Mouse (Mus musculus): Measurements from ENCODE around the gene Fig4. TPM values are rescaled to one million over a fixed set of nuclear protein-coding genes. Genes with fewer than 3 reads are reported as not detected.

The Fig4 gene
- polyA plus RNA-seq, 1 experiment = 19.3 TPM

DNA sequence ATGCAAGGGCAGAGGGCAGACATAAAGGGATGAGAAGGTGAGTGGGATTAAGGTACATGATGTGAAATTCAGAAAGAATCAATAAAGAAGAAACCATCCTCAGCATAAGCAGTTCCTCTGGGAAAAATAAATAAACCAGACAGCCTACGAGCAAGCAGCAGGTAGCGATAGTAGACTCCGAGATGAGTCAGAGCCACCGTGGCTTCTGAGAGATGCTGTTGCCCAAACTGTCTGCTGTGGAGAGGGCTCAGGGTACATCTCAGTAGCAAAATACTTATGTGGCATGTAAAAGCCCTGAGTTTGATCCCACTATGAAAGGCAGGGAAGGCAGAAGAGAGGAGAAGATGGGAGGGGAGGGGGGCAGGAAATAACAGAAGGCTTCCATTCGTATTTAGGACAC is 56.9 kb downstream of the Fig4 start:
- TF ChIP-seq POLR2A (IDR thresholded peaks at IDR 0.05; ENCODE audit: extremely low read depth, insufficient read depth, low read length) (no peak), CTCF (IDR thresholded peaks at IDR 0.05; ENCODE audit: extremely low read depth, insufficient read depth, low read length) (no peak)
- Histone ChIP-seq H3K4me1 (ENCODE audit: control insufficient read depth, insufficient read depth, low read length) (peaks cover 6% of the 10 kb centered on the region), H3K4me3 (ENCODE audit: insufficient read depth, low read length) (no peak overlapping the region), H3K27ac (ENCODE audit: insufficient read depth, low read length) (no peak overlapping the region)

DNA sequence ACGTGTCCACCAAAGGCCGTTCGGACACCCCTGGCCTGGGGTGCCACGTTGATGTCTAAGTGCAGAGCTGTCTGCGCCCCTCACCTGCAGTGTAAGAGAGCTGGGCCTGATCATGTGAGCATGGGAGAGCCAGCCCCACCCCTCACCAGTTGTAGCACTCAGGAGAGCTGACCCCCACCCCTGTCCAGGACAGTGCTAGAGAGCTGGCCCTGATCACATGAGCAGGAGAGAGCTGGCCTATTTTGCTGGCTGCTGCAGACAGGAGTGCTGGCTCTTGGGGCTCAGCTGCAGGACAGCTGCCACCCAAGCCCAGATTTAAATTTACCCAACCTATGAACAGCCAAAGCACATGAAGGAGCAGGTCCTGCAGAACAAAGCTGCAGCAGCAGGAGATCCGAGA is 57.6 kb downstream of the Fig4 start:
- TF ChIP-seq CTCF (IDR thresholded peaks at IDR 0.05; ENCODE audit: extremely low read depth, insufficient read depth, low read length) = no peak
- no peak for TF ChIP-seq POLR2A (IDR thresholded peaks at IDR 0.05; ENCODE audit: extremely low read depth, insufficient read depth, low read length)
- Histone ChIP-seq H3K4me1 (ENCODE audit: control insufficient read depth, insufficient read depth, low read length) (peaks cover 6% of the 10 kb centered on the region), H3K4me3 (ENCODE audit: insufficient read depth, low read length) (no peak overlapping the region), H3K27ac (ENCODE audit: insufficient read depth, low read length) (no peak overlapping the region)

DNA sequence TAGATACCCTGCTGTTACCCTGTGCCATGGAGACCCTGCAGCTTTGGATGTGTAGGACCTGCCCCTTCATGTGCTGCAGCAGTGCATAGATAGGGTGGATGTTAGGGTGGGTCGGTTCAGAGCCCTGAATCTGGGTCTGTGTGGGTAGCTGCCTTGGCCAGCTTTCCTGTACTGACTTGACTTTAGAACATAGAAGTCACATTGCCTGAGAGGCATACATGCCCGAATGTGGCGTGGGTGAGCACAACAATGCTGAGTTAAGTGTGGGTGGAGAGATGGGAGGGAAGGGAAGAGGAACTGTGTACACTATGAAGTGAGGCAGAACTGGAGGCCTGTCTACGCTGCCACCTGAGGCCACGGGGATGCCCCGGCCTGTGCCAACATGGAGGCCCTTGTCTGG is 58.0 kb downstream of the Fig4 start:
- no peak overlapping the region for H3K27ac ChIP-seq (ENCODE audit: insufficient read depth, low read length)
- H3K4me1 ChIP-seq (ENCODE audit: control insufficient read depth, insufficient read depth, low read length) = peaks cover 6% of the 10 kb centered on the region
- TF ChIP-seq CTCF (IDR thresholded peaks at IDR 0.05; ENCODE audit: extremely low read depth, insufficient read depth, low read length) (no peak), POLR2A (IDR thresholded peaks at IDR 0.05; ENCODE audit: extremely low read depth, insufficient read depth, low read length) (no peak)
- no peak overlapping the region for H3K4me3 ChIP-seq (ENCODE audit: insufficient read depth, low read length)

DNA sequence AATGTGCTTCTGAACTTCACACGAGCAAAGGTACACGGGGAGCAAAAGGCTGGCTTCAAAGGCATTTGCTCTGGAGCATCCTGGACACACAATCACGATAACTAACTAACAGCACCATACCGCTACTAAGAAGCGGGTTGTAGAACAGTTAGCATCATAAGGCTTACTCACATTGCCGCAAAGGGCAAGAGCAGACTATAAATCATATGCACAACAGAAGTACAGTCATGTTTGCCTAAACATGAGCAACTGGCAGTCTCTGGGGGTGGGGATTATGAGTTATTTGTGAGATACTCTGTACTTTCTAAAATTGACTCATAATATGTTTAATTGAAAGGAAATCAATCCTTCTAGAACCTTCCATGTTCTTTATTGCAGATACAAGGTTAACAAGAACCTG is 59.1 kb downstream of the Fig4 start:
- H3K4me1 ChIP-seq (ENCODE audit: control insufficient read depth, insufficient read depth, low read length) = peaks cover 6% of the 10 kb centered on the region
- no peak overlapping the region for H3K27ac ChIP-seq (ENCODE audit: insufficient read depth, low read length)
- TF ChIP-seq CTCF (IDR thresholded peaks at IDR 0.05; ENCODE audit: extremely low read depth, insufficient read depth, low read length) (no peak), POLR2A (IDR thresholded peaks at IDR 0.05; ENCODE audit: extremely low read depth, insufficient read depth, low read length) (no peak)
- H3K4me3 ChIP-seq (ENCODE audit: insufficient read depth, low read length) = no peak overlapping the region

DNA sequence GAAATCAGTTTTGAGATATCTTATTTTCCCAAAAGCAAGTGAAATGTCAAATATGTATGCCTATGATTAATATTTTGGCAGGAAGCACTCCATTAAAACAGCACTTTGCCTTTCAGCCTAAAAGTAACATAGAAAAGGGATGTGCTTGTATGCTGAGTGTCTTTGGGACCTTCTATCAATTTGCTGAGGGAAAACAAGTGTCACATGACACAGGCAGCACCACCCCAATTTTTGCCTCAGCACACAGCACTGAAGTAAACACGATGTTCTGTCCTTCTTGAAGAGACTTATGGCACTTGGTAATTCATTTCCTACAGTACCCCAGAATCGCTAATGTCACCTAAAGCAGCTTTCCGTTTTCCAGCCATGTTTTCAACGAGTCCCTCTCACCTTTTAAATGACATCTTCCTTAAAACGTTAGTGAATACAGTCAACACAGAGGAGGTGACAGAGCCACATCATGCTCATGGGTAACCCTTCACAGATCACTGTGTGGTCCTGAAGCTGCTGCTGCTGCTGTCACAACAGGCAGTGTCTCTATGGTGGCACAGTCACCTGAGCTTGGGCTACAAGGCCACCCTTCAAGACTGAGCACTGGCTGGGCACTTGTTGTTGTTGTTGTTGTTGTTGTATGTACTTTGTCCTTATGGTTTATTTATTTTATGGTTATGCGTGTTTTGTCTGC is 61.4 kb downstream of the Fig4 start:
- H3K4me3 ChIP-seq (ENCODE audit: insufficient read depth, low read length) = no peak overlapping the region
- TF ChIP-seq CTCF (IDR thresholded peaks at IDR 0.05; ENCODE audit: extremely low read depth, insufficient read depth, low read length) (no peak), POLR2A (IDR thresholded peaks at IDR 0.05; ENCODE audit: extremely low read depth, insufficient read depth, low read length) (no peak)
- H3K27ac ChIP-seq (ENCODE audit: insufficient read depth, low read length) = no peak overlapping the region
- peaks cover 6% of the 10 kb centered on the region for H3K4me1 ChIP-seq (ENCODE audit: control insufficient read depth, insufficient read depth, low read length)

DNA sequence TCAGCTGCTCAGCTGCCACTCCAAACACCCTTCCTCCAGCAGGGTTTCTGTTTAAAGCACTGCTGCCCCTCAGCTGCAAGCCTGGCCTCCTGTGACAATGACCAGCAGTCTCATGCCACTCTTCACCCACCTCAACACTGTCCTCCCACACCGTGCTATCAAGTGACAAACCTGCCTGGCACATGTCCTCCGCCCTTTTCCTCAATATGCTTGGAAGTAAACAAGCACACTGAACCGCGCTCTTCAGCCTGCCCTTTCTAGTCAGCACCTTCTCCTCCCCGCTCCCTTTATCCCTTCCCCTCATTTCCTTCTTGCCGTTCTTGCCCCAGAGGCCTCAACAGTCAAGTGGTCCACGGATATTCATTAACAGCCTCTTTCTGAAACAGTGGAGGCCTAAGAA is 62.0 kb downstream of the Fig4 start:
- Histone ChIP-seq H3K4me1 (ENCODE audit: control insufficient read depth, insufficient read depth, low read length) (peaks cover 4% of the 10 kb centered on the region), H3K27ac (ENCODE audit: insufficient read depth, low read length) (no peak overlapping the region), H3K4me3 (ENCODE audit: insufficient read depth, low read length) (no peak overlapping the region)
- TF ChIP-seq POLR2A (IDR thresholded peaks at IDR 0.05; ENCODE audit: extremely low read depth, insufficient read depth, low read length) = no peak
- no peak for TF ChIP-seq CTCF (IDR thresholded peaks at IDR 0.05; ENCODE audit: extremely low read depth, insufficient read depth, low read length)

DNA sequence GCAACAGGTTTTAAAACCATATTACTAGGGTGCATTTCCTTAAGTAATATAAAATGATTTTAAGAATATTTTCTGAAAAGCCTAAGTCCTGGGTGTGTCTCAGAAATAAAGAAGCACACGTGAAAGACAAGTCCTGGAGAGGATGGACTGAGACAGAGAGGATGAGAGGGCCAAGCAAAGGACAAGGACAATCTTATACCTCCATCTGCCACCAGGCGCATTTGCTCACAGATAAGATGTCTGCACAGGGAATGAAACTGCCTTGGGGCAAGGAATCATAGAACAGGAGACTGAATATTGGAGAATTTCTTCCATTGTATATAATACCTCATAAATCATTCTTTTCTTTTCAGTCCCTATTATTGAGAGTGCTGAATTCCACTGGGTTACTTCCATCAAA is 67.0 kb downstream of the Fig4 start:
- H3K4me1 ChIP-seq (ENCODE audit: control insufficient read depth, insufficient read depth, low read length) = no peaks in the 10 kb centered on the region
- TF ChIP-seq POLR2A (IDR thresholded peaks at IDR 0.05; ENCODE audit: extremely low read depth, insufficient read depth, low read length) (no peak), CTCF (IDR thresholded peaks at IDR 0.05; ENCODE audit: extremely low read depth, insufficient read depth, low read length) (no peak)
- H3K27ac ChIP-seq (ENCODE audit: insufficient read depth, low read length) = no peak overlapping the region
- no peak overlapping the region for H3K4me3 ChIP-seq (ENCODE audit: insufficient read depth, low read length)

DNA sequence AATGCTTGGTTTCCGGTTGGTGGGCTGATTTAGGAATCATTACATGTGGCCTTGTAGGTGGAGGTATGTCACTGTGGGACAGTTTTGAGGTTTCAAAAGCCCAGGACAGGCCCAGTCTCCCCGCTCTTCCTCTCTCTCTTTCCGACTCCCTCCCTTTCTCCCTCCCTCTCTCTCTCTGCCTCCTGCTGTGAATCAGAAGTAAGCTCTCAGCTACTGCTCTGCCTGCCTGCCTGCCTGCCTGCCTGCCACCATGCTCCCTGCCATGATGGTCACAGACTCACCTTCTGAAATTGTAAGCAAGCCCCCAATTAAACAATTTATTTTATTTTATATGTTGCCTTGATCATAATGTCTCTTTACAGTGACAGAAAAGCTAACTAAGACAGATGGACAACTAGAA is 67.5 kb downstream of the Fig4 start:
- Histone ChIP-seq H3K27ac (ENCODE audit: insufficient read depth, low read length) (no peak overlapping the region), H3K4me1 (ENCODE audit: control insufficient read depth, insufficient read depth, low read length) (no peaks in the 10 kb centered on the region), H3K4me3 (ENCODE audit: insufficient read depth, low read length) (no peak overlapping the region)
- TF ChIP-seq POLR2A (IDR thresholded peaks at IDR 0.05; ENCODE audit: extremely low read depth, insufficient read depth, low read length) (no peak), CTCF (IDR thresholded peaks at IDR 0.05; ENCODE audit: extremely low read depth, insufficient read depth, low read length) (no peak)

DNA sequence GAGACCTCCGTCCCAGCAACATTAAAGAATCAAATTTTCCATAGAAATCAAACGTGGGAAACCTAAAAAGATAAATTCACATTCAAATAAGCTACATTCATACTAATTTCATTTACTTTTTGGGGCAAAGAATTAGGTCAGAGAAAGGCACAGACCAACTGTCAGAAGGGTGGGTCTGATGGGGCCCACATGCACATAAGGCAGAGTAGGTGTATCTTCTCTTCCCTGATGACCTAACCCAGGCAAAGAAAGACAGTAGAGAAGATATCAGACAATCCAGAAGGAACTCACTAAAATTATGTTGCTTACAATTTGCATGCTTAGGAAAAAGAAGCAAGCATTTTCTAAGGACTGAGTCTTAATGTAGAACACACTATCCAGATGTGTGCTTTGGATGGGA is 67.9 kb downstream of the Fig4 start:
- TF ChIP-seq POLR2A (IDR thresholded peaks at IDR 0.05; ENCODE audit: extremely low read depth, insufficient read depth, low read length) (no peak), CTCF (IDR thresholded peaks at IDR 0.05; ENCODE audit: extremely low read depth, insufficient read depth, low read length) (no peak)
- peaks cover 3% of the 10 kb centered on the region; the same call in 1 of the 2 replicates for H3K4me1 ChIP-seq (ENCODE audit: control insufficient read depth, insufficient read depth, low read length)
- no peak overlapping the region for H3K4me3 ChIP-seq (ENCODE audit: insufficient read depth, low read length)
- H3K27ac ChIP-seq (ENCODE audit: insufficient read depth, low read length) = no peak overlapping the region

DNA sequence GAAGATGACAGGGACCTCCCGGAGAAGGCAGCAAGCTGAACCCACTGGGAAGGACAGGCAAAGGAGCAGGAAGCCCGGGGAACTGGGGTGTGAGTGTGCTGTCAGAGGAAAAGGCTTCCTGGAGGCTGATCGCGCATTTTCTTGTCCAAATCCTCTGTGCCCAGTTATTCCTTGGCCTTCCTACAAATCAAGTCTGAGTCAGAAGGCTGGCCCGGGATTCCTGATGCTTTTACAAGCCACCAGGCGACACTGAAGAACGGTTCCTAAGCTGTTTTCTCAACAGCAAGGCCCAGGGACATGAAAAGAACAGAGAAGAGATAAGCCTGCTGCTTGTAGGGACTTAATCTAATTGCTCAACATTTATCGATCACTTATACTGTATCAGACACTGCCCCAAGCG is 68.5 kb downstream of the Fig4 start:
- H3K4me3 ChIP-seq (ENCODE audit: insufficient read depth, low read length) = no peak overlapping the region
- peaks cover 4% of the 10 kb centered on the region; the same call in 1 of the 2 replicates for H3K4me1 ChIP-seq (ENCODE audit: control insufficient read depth, insufficient read depth, low read length)
- H3K27ac ChIP-seq (ENCODE audit: insufficient read depth, low read length) = no peak overlapping the region
- TF ChIP-seq CTCF (IDR thresholded peaks at IDR 0.05; ENCODE audit: extremely low read depth, insufficient read depth, low read length) = no peak
- no peak for TF ChIP-seq POLR2A (IDR thresholded peaks at IDR 0.05; ENCODE audit: extremely low read depth, insufficient read depth, low read length)

Measured in cortical plate, adult 2 months (tissue).